ENCODE assay signal across 8 mouse cellular contexts in genomic region chr3:86142934-86143317, GRCm38 (mm10). TPM values are rescaled to one million over a fixed set of nuclear protein-coding genes. Genes with fewer than 3 reads are reported as not detected.
DNase-seq lines count a peak whose midpoint lies in the region; ATAC-seq and TF ChIP-seq lines count a peak whose summit lies in the region.

No protein-coding gene starts in this region.

- 33% methylated on average over 6 of the region's 6 CpGs for WGBS in heart, postnatal 0 days
- 36% methylated on average over 6 of the region's 6 CpGs for WGBS in hindbrain, embryonic 16.5 days
- WGBS in midbrain, embryonic 16.5 days, result 41% methylated on average over 6 of the region's 6 CpGs

- no peak for TF ChIP-seq EP300 in heart, postnatal 0 days (IDR thresholded peaks at IDR 0.05; ENCODE audit: low read depth)

- no peaks in the 10 kb centered on the region for H3K9me3 ChIP-seq in heart, postnatal 0 days (replicated peaks; ENCODE audit: control insufficient read depth, low read length)
- no peaks in the 10 kb centered on the region for H3K9me3 ChIP-seq in hindbrain, embryonic 16.5 days (ENCODE audit: control insufficient read depth, low read length)
- no peaks in the 10 kb centered on the region for H3K9me3 ChIP-seq in midbrain, embryonic 16.5 days (replicated peaks; ENCODE audit: control insufficient read depth, low read length, poor library complexity, severe bottlenecking)

- TF ChIP-seq CTCF in heart, postnatal 0 days (IDR thresholded peaks at IDR 0.05; ENCODE audit: low read depth), result no peak

- DNase-seq in heart, postnatal 0 days (ENCODE audit: low spot score), result no peak
- no peak for DNase-seq in heart, adult 9 months (ENCODE audit: low spot score in 2 of 2)
- DNase-seq in embryo, embryonic 10 days (ENCODE audit: low spot score), result no peak
- no peak for DNase-seq in cerebellum, postnatal 36 days
- DNase-seq in adrenal gland, adult 18-20 months (ENCODE audit: low spot score in 2 of 2), result no peak

- no peaks in the 10 kb centered on the region for H3K27me3 ChIP-seq in heart, postnatal 0 days (ENCODE audit: control insufficient read depth, insufficient read depth, low read length)
- H3K27me3 ChIP-seq in hindbrain, embryonic 16.5 days (replicated peaks; ENCODE audit: control insufficient read depth, insufficient read depth, low read length), result no peaks in the 10 kb centered on the region
- no peaks in the 10 kb centered on the region for H3K27me3 ChIP-seq in midbrain, embryonic 16.5 days (ENCODE audit: control insufficient read depth, insufficient read depth, low read depth, low read length)

- ATAC-seq in heart, postnatal 0 days (ENCODE audit: insufficient read depth, low read depth), result no peak
- ATAC-seq in activated CD4-positive, CD25-positive, alpha-beta regulatory T cell, adult 4 months, result peak; percentile 1
- ATAC-seq in hindbrain, embryonic 16.5 days, result no peak; the same call in 1 of the 2 replicates
- peak; percentile 39 for ATAC-seq in midbrain, embryonic 16.5 days

- peaks cover 29% of the 10 kb centered on the region for H3K36me3 ChIP-seq in heart, postnatal 0 days (replicated peaks; ENCODE audit: control insufficient read depth, insufficient read depth, low read length)
- H3K36me3 ChIP-seq in hindbrain, embryonic 16.5 days (ENCODE audit: control insufficient read depth, insufficient read depth, low read length), result peaks cover 10% of the 10 kb centered on the region; the same call in 1 of the 2 replicates
- H3K36me3 ChIP-seq in midbrain, embryonic 16.5 days (ENCODE audit: control insufficient read depth, insufficient read depth, low read length), result peaks cover 12% of the 10 kb centered on the region

- no peak overlapping the region for H3K27ac ChIP-seq in heart, postnatal 0 days (ENCODE audit: low read depth)
- H3K27ac ChIP-seq in hindbrain, embryonic 16.5 days (ENCODE audit: low read depth, low read length), result peak overlapping the region; percentile 6; the same call in 1 of the 2 replicates
- no peak overlapping the region for H3K27ac ChIP-seq in midbrain, embryonic 16.5 days (ENCODE audit: low read length)

- no peak overlapping the region for H3K9ac ChIP-seq in heart, postnatal 0 days (replicated peaks; ENCODE audit: low read depth, low read length)
- peak overlapping the region; percentile 41; the same call in 1 of the 2 replicates for H3K9ac ChIP-seq in hindbrain, embryonic 16.5 days (ENCODE audit: low read depth, low read length)
- H3K9ac ChIP-seq in midbrain, embryonic 16.5 days (ENCODE audit: low read depth, low read length), result peak overlapping the region; percentile 27

- H3K4me3 ChIP-seq in heart, postnatal 0 days (ENCODE audit: low read depth, low read length), result no peak overlapping the region
- H3K4me3 ChIP-seq in hindbrain, embryonic 16.5 days (ENCODE audit: low read length), result peak overlapping the region; percentile 7
- H3K4me3 ChIP-seq in midbrain, embryonic 16.5 days (ENCODE audit: low read depth, low read length), result peak overlapping the region; percentile 87; the same call in 1 of the 2 replicates

- H3K4me2 ChIP-seq in heart, postnatal 0 days (ENCODE audit: low read depth, low read length), result peak overlapping the region; percentile 11; the same call in 1 of the 2 replicates
- peak overlapping the region; percentile 41 for H3K4me2 ChIP-seq in hindbrain, embryonic 16.5 days (ENCODE audit: low read length)
- H3K4me2 ChIP-seq in midbrain, embryonic 16.5 days (ENCODE audit: low read length), result peak overlapping the region; percentile 29

- H3K4me1 ChIP-seq in heart, postnatal 0 days (ENCODE audit: control insufficient read depth, insufficient read depth), result peaks cover 8% of the 10 kb centered on the region; the same call in 1 of the 2 replicates
- H3K4me1 ChIP-seq in hindbrain, embryonic 16.5 days (ENCODE audit: control insufficient read depth, insufficient read depth, low read depth, low read length), result peaks cover 11% of the 10 kb centered on the region
- H3K4me1 ChIP-seq in midbrain, embryonic 16.5 days (ENCODE audit: control insufficient read depth, insufficient read depth, low read length), result peaks cover 12% of the 10 kb centered on the region

RNA-seq across cellular contexts. Expression of gene Rps3a1, which starts 0.4 kb away (rescaled TPM):
- 639 and 683 TPM in 2 replicates for total RNA-seq in heart, postnatal 0 days (2014; rRNA removed; ENCODE audit: low replicate concordance)
- polyA plus RNA-seq in heart, postnatal 0 days (2015; fragmentation: Nextera tagmentation; extraction: Ambion mirVana), result 694 and 757 TPM in 2 replicates
- polyA plus RNA-seq in activated CD4-positive, CD25-positive, alpha-beta regulatory T cell, adult 4 months (2017; shearing (Covaris generic)), result 1,000 to 10,000 TPM; 2,716 to 4,539 TPM
- polyA plus RNA-seq in hindbrain, embryonic 16.5 days (2015; fragmentation: Nextera tagmentation; extraction: Ambion mirVana), result 502 and 513 TPM in 2 replicates
- polyA plus RNA-seq in midbrain, embryonic 16.5 days (2015; fragmentation: Nextera tagmentation; extraction: Ambion mirVana), result 494 and 519 TPM in 2 replicates
- 100 to 1,000 TPM; 724 to 824 TPM for total RNA-seq in adrenal gland, adult 18-20 months (2021)

Comparison
In these comparisons a context has a peak if more than half of its experiments do, and no peak if none do; other contexts are left out.
1. ATAC-seq: peak in activated CD4-positive, CD25-positive, alpha-beta regulatory T cell, adult 4 months (single experiment) and midbrain, embryonic 16.5 days (single experiment); none in heart, postnatal 0 days (single experiment) and hindbrain, embryonic 16.5 days (single experiment).
2. Peak in every context shown above with its lines, with median percentiles within 50 percentile points of each other: H3K4me2 ChIP-seq.